In the genomic region with DNA sequence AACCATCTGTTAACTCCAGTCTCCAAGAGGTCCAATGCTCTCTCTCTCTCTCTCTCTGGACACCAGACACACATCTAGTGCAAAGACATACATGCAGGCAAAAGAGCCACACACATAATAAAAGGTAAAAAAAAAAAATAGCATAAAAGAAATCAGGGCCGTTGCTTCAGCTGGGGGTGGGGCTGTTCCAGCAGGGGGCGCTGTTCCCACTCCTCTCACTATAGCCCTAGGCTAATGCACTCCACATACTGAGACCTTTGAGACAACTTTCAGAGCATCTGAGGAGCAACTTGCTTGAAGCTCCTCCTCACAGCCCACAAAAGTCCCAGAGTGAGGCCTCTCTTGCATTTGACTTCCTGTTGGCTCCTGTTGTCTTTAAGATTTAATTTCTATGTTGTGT, we compare ENCODE assay signal across 9 mouse cellular contexts. TPM values are rescaled to one million over a fixed set of nuclear protein-coding genes. Genes with fewer than 3 reads are reported as not detected.
DNase-seq lines count a peak whose midpoint lies in the region; ATAC-seq and TF ChIP-seq lines count a peak whose summit lies in the region.
"Had no signal": no experiment of that assay in that cellular context is flagged by ENCODE, and none has a peak within 500 bp of the region (broad histone marks: within the 10 kb centered on the region; RNA-seq: fewer than 3 reads in every experiment).

No protein-coding gene starts in this region.

- 26% methylated on average over 2 of the region's 2 CpGs for WGBS in heart, adult 2 months
- WGBS in liver, embryonic 14.5 days (ENCODE audit: insufficient replicate concordance), result 17% methylated on average over 2 of the region's 2 CpGs

- TF ChIP-seq POLR2A in heart, adult 2 months (IDR thresholded peaks at IDR 0.05; ENCODE audit: insufficient read depth, low read depth, low read length), result no peak
- no peak for TF ChIP-seq POLR2A in bone marrow macrophage, adult 2 months (IDR thresholded peaks at IDR 0.05; ENCODE audit: borderline replicate concordance, low read depth, low read length)

- H3K79me2 ChIP-seq in heart, adult 2 months (replicated peaks; ENCODE audit: control insufficient read depth, insufficient read depth, low read length), result no peaks in the 10 kb centered on the region

- no peak for TF ChIP-seq EP300 in heart, adult 2 months (IDR thresholded peaks at IDR 0.05; ENCODE audit: insufficient read depth, low read depth, low read length)
- TF ChIP-seq EP300 in liver, embryonic 14.5 days (IDR thresholded peaks at IDR 0.05; ENCODE audit: low read depth), result no peak

- intact Hi-C loops in heart, adult 2 months (cut with DNase I), result no loop called here

- ATAC-seq in liver, embryonic 14.5 days (ENCODE audit: insufficient read depth), result no peak

- DNase-seq in heart, adult 2 months, result peak; percentile 42 to 65
- DNase-seq in heart, adult 11 months, result no peak
- peak; percentile 45 for DNase-seq in right cerebral cortex, postnatal 4 days
- DNase-seq in right cerebral cortex, adult 2 months (ENCODE audit: low spot score in 2 of 2), result no peak
- DNase-seq in liver, embryonic 14.5 days (ENCODE audit: low read depth in 3 of 3, low spot score in 3 of 3), result peak in 1 of 3 experiments; percentile 16
- DNase-seq in frontal cortex, postnatal 36 days (ENCODE audit: low spot score in 2 of 2), result no peak
- no peak for DNase-seq in right cerebral cortex, postnatal 36 days (ENCODE audit: low spot score in 2 of 2)

- H3K9ac ChIP-seq in heart, adult 2 months (ENCODE audit: low read depth, low read length), result peak overlapping the region; percentile 75
- H3K9ac ChIP-seq in liver, embryonic 14.5 days (replicated peaks), result no peak overlapping the region

- H3K27ac ChIP-seq in heart, adult 2 months, result peak overlapping the region; percentile 90
- no peak overlapping the region for H3K27ac ChIP-seq in bone marrow macrophage, adult 2 months (ENCODE audit: insufficient read depth, low read depth, low read length)
- no peak overlapping the region for H3K27ac ChIP-seq in liver, embryonic 14.5 days
- H3K27ac ChIP-seq: macrophage had no signal

- H3K4me3 ChIP-seq in heart, adult 2 months, result peak overlapping the region; percentile 52
- H3K4me3 ChIP-seq in bone marrow macrophage, adult 2 months (ENCODE audit: insufficient read depth, low read length), result no peak overlapping the region
- no peak overlapping the region for H3K4me3 ChIP-seq in liver, embryonic 14.5 days (ENCODE audit: insufficient read depth in 1 of 2, low read depth in 2 of 2, low read length in 2 of 2)

- H3K27me3 ChIP-seq in heart, adult 2 months (ENCODE audit: control insufficient read depth, insufficient read depth, low read length), result no peaks in the 10 kb centered on the region
- peaks cover 9% of the 10 kb centered on the region for H3K27me3 ChIP-seq in liver, embryonic 14.5 days (ENCODE audit: control insufficient read depth, insufficient read depth, low read length)

- no peaks in the 10 kb centered on the region for H3K4me1 ChIP-seq in heart, adult 2 months (ENCODE audit: control insufficient read depth, insufficient read depth, low read length)
- H3K4me1 ChIP-seq in bone marrow macrophage, adult 2 months (ENCODE audit: control insufficient read depth, insufficient read depth, low read length), result peaks cover 27% of the 10 kb centered on the region
- no peaks in the 10 kb centered on the region for H3K4me1 ChIP-seq in liver, embryonic 14.5 days (replicated peaks; ENCODE audit: control insufficient read depth in 2 of 2, insufficient read depth in 2 of 2, low read length in 1 of 2)

- no peak overlapping the region for H3K4me2 ChIP-seq in liver, embryonic 14.5 days (ENCODE audit: low read depth)

- TF ChIP-seq CTCF in heart, adult 2 months (IDR thresholded peaks at IDR 0.05), result peak; percentile 88
- TF ChIP-seq CTCF in bone marrow macrophage, adult 2 months (IDR thresholded peaks at IDR 0.05; ENCODE audit: low read depth, low read length), result peak; percentile 76
- TF ChIP-seq CTCF in liver, embryonic 14.5 days (IDR thresholded peaks at IDR 0.05; ENCODE audit: low read depth), result peak; percentile 88

- H3K9me3 ChIP-seq in liver, embryonic 14.5 days (ENCODE audit: control insufficient read depth, low read length), result no peaks in the 10 kb centered on the region

- no peaks in the 10 kb centered on the region for H3K36me3 ChIP-seq in heart, adult 2 months (ENCODE audit: control insufficient read depth, insufficient read depth, low read length)
- no peaks in the 10 kb centered on the region for H3K36me3 ChIP-seq in liver, embryonic 14.5 days (replicated peaks; ENCODE audit: control insufficient read depth, insufficient read depth, low read depth)

RNA-seq across cellular contexts. Expression of gene Myl2, which starts 3.5 kb away (rescaled TPM):
- total RNA-seq in heart, adult 2 months (2021), result over 10,000 TPM; 18,797 to 22,206 TPM
- 7,725 and 11,177 TPM in 2 replicates for polyA plus RNA-seq in heart, adult 2 months (2012; rRNA removed)
- polyA plus RNA-seq in bone marrow macrophage, adult 2 months (2012; ENCODE audit: insufficient read depth, insufficient read length, missing spikeins), result 3.6 TPM in 1 of 2 replicates, not detected in the other
- polyA plus RNA-seq in liver, embryonic 14.5 days (2012; rRNA removed), result 0.10 TPM in 1 of 2 replicates, not detected in the other
- polyA plus RNA-seq in liver, embryonic 14.5 days (2014; fragmentation: Nextera tagmentation; extraction: Ambion mirVana), result not detected in 2 replicates
- polyA plus RNA-seq: macrophage had no signal

RNA-seq across cellular contexts. Expression of gene Ccdc63, which starts 36.4 kb away (rescaled TPM):
- under 1 TPM in 1 of 2 experiments, not detected in 1; 0.16 TPM for total RNA-seq in heart, adult 2 months (2021)
- 0.08 and 0.12 TPM in 2 replicates for polyA plus RNA-seq in heart, adult 2 months (2012; rRNA removed)
- 1.8 and 2.5 TPM in 2 replicates for polyA plus RNA-seq in bone marrow macrophage, adult 2 months (2012; ENCODE audit: insufficient read depth, insufficient read length, missing spikeins)
- 0.01 and 0.13 TPM in 2 replicates for polyA plus RNA-seq in liver, embryonic 14.5 days (2012; rRNA removed)
- not detected in 2 replicates for polyA plus RNA-seq in liver, embryonic 14.5 days (2014; fragmentation: Nextera tagmentation; extraction: Ambion mirVana)

RNA-seq across cellular contexts. Expression of gene Ppp1cc, which starts 53.9 kb away (rescaled TPM):
- total RNA-seq in heart, adult 2 months (2021), result 100 to 1,000 TPM; 101 to 127 TPM
- polyA plus RNA-seq in heart, adult 2 months (2012; rRNA removed), result 59.7 and 87.8 TPM in 2 replicates
- 308 and 336 TPM in 2 replicates for polyA plus RNA-seq in bone marrow macrophage, adult 2 months (2012; ENCODE audit: insufficient read depth, insufficient read length, missing spikeins)
- 84.5 and 119 TPM in 2 replicates for polyA plus RNA-seq in liver, embryonic 14.5 days (2012; rRNA removed)
- 139 and 165 TPM in 2 replicates for polyA plus RNA-seq in liver, embryonic 14.5 days (2014; fragmentation: Nextera tagmentation; extraction: Ambion mirVana)

RNA-seq across cellular contexts. Expression of gene Cux2, which starts 54.3 kb away (rescaled TPM):
- 10 to 100 TPM; 18.1 to 18.4 TPM for total RNA-seq in heart, adult 2 months (2021)
- polyA plus RNA-seq in heart, adult 2 months (2012; rRNA removed), result 11.4 and 16.7 TPM in 2 replicates
- 0.07 TPM in 1 of 2 replicates, not detected in the other for polyA plus RNA-seq in bone marrow macrophage, adult 2 months (2012; ENCODE audit: insufficient read depth, insufficient read length, missing spikeins)
- polyA plus RNA-seq in liver, embryonic 14.5 days (2012; rRNA removed), result 1.4 and 1.6 TPM in 2 replicates
- 1.0 and 1.2 TPM in 2 replicates for polyA plus RNA-seq in liver, embryonic 14.5 days (2014; fragmentation: Nextera tagmentation; extraction: Ambion mirVana)
- polyA plus RNA-seq: macrophage had no signal

Comparison
In these comparisons a context has a peak if more than half of its experiments do, and no peak if none do; other contexts are left out.
1. DNase-seq: peak in heart, adult 2 months (2 of 2) and right cerebral cortex, postnatal 4 days (single experiment); none in heart, adult 11 months (single experiment), right cerebral cortex, adult 2 months (0 of 2), frontal cortex, postnatal 36 days (0 of 2) and right cerebral cortex, postnatal 36 days (0 of 2).
2. RNA of gene Myl2, which starts 3.5 kb away (polyA plus RNA-seq): 7,725 to 11,177 TPM in heart, adult 2 months; 0.10 TPM in liver, embryonic 14.5 days and 3.6 TPM in bone marrow macrophage, adult 2 months; every median in the first group is over 1,000 times any median in the second.
3. Peak in every context shown above with its lines, with median percentiles within 50 percentile points of each other: CTCF ChIP-seq.